Mouse (Mus musculus) E14TG2a.4 (cell line): ENCODE data around the gene Zfp148.
A peak's percentile ranks its signal among the peaks of the same experiment; 100 is the strongest.

ENCODE experiments used
- CTCF ChIP-seq: conservative IDR thresholded peaks from 2 replicates; pipeline ENCODE4 v1.5.1; 2014; ENCODE audit warnings: low read length
- POU5F1 ChIP-seq: IDR thresholded peaks from 2 replicates; pipeline ENCODE4 v1.6.1; 2014; ENCODE audit warnings: low read length, borderline replicate concordance

GRCm38 (mm10) chr16:33481148-33481547, 100.5 kb downstream of the Zfp148 start:
- TF ChIP-seq POU5F1 (no peak), CTCF (peak; percentile 57)
